Mouse (Mus musculus) adrenal gland, postnatal 14 days (tissue): ENCODE measurements around the gene Ccdc51. TPM values are rescaled to one million over a fixed set of nuclear protein-coding genes. Genes with fewer than 3 reads are reported as not detected.
A peak's percentile ranks its signal among the peaks of the same experiment; 100 is the strongest.

Experiments
- DNase-seq: peaks from one replicate; pipeline ENCODE4 v3.0.0; 2021; ENCODE audit warnings: mixed read lengths
- total RNA-seq: library from RNA; stranded (reverse); gene quantifications from 2 replicates; pipeline ENCODE4 v1.2.3, GENCODE M21; 2021

Gene Ccdc51
- total RNA-seq, 1 experiment from 2014 or later: 15.7 TPM

- no peak for DNase-seq
Observed at GRCm38 (mm10) chr9:109056916-109057315, 25.4 kb upstream of the Ccdc51 start.

- DNase-seq: no peak
Observed at GRCm38 (mm10) chr9:109057543-109057942, 24.8 kb upstream of the Ccdc51 start.

- DNase-seq: no peak
Observed at GRCm38 (mm10) chr9:109058006-109058765, 24.1 kb upstream of the Ccdc51 start.

- peak; percentile 94 for DNase-seq
Observed at GRCm38 (mm10) chr9:109059136-109059903, 23.0 kb upstream of the Ccdc51 start, which contains the start of gene Trex1. Trex1 (minus strand) TSS chr9:109059734.

GRCm38 (mm10) chr9:109060184-109060897, 22.0 kb upstream of the Ccdc51 start:
- DNase-seq: no peak

- DNase-seq: no peak
Observed at GRCm38 (mm10) chr9:109060898-109061295, 21.4 kb upstream of the Ccdc51 start.

GRCm38 (mm10) chr9:109068095-109068735, 14.1 kb upstream of the Ccdc51 start:
- DNase-seq: no peak

GRCm38 (mm10) chr9:109073661-109074573, 8.4 kb upstream of the Ccdc51 start, which contains the start of gene Atrip:
Atrip (minus strand) TSS chr9:109074124.
- DNase-seq: peak; percentile 97

- DNase-seq: no peak
Observed at GRCm38 (mm10) chr9:109080516-109080915, 1.8 kb upstream of the Ccdc51 start.

- DNase-seq: no peak
Observed at GRCm38 (mm10) chr9:109081749-109082123, 557 bp upstream of the Ccdc51 start.

GRCm38 (mm10) chr9:109084922-109085321, 2.6 kb downstream of the Ccdc51 start:
- no peak for DNase-seq

- peak; percentile 71 for DNase-seq
Observed at GRCm38 (mm10) chr9:109087987-109088386, 5.7 kb downstream of the Ccdc51 start.

- DNase-seq: no peak
Observed at GRCm38 (mm10) chr9:109090446-109090845, 8.2 kb downstream of the Ccdc51 start.

- no peak for DNase-seq
Observed at GRCm38 (mm10) chr9:109091802-109092201, 9.5 kb downstream of the Ccdc51 start.

- no peak for DNase-seq
Observed at GRCm38 (mm10) chr9:109092799-109093198, 10.5 kb downstream of the Ccdc51 start.

- DNase-seq: peak; percentile 72
Observed at GRCm38 (mm10) chr9:109093786-109094552, 11.7 kb downstream of the Ccdc51 start.

- peak; percentile 69 for DNase-seq
Observed at GRCm38 (mm10) chr9:109094553-109095136, 12.4 kb downstream of the Ccdc51 start.

- DNase-seq: peak; percentile 85
Observed at GRCm38 (mm10) chr9:109095137-109095982, 13.1 kb downstream of the Ccdc51 start, which contains the start of gene Plxnb1. Plxnb1 (plus strand) TSS chr9:109095389.

GRCm38 (mm10) chr9:109096251-109096661, 14.0 kb downstream of the Ccdc51 start:
- peak; percentile 59 for DNase-seq
